Mouse (Mus musculus): Measurements from ENCODE around the gene Tbxa2r.

GRCm38 (mm10) chr10:81293334-81294030 is 35.0 kb upstream of the Tbxa2r start:
- TF ChIP-seq REST (IDR thresholded peaks at IDR 0.05; ENCODE audit: insufficient read depth, insufficient read length) (no peak), TCF12 (IDR thresholded peaks at IDR 0.05; ENCODE audit: insufficient read depth, poor library complexity, severe bottlenecking) (no peak), MAX (IDR thresholded peaks at IDR 0.05; ENCODE audit: low read depth) (no peak), POLR2AphosphoS2 (IDR thresholded peaks at IDR 0.05; ENCODE audit: insufficient read length, low read depth) (no peak), POLR2A (IDR thresholded peaks at IDR 0.05; ENCODE audit: insufficient read length, low read depth) (no peak), USF1 (IDR thresholded peaks at IDR 0.05; ENCODE audit: low read depth) (no peak), CEBPB (IDR thresholded peaks at IDR 0.05; ENCODE audit: insufficient read depth, poor library complexity, severe bottlenecking) (no peak), MYOG (IDR thresholded peaks at IDR 0.05; ENCODE audit: control insufficient read depth in 1 of 3, insufficient read depth in 1 of 3, insufficient read length in 2 of 3, low read depth in 2 of 3) (no peak), TCF3 (IDR thresholded peaks at IDR 0.05; ENCODE audit: insufficient read length, low read depth) (no peak), E2F4 (IDR thresholded peaks at IDR 0.05; ENCODE audit: insufficient read depth) (no peak), MYOD1 (IDR thresholded peaks at IDR 0.05; ENCODE audit: control insufficient read depth in 1 of 3, insufficient read length in 2 of 3, low read depth in 2 of 3) (no peak)
